Mouse (Mus musculus): ENCODE measurements around the gene Gabrp. TPM values are rescaled to one million over a fixed set of nuclear protein-coding genes. Genes with fewer than 3 reads are reported as not detected.

The Gabrp gene
- total and polyA plus RNA-seq, 3 experiments = 0.08 TPM; not detected in 2

GRCm38 (mm10) chr11:33536636-33537035, 42.1 kb downstream of the Gabrp start:
- H3K9ac ChIP-seq (ENCODE audit: insufficient read depth, low read depth) = no peak overlapping the region
- H3K36me3 ChIP-seq (replicated peaks in 1 of 2; ENCODE audit: control insufficient read depth in 1 of 2, insufficient read depth in 1 of 2, low read length in 1 of 2) = no peaks in the 10 kb centered on the region
- in situ Hi-C loops (cut with MboI; ENCODE audit: low pct_ligation_motif_present, low pct_unique_long_range_greater_than_20kb, low sequenced_read_pairs) (no loop called here), dilution Hi-C loops (cut with MboI; ENCODE audit: extremely low pct_ligation_motif_present, extremely low pct_unique_long_range_greater_than_20kb, low sequenced_read_pairs) (no loop called here)
- no peak overlapping the region for H3K4me2 ChIP-seq (ENCODE audit: insufficient read depth, low read depth, poor library complexity, severe bottlenecking)
- no peak overlapping the region for H3K27ac ChIP-seq (ENCODE audit: insufficient read depth, low read depth)
- no peaks in the 10 kb centered on the region for H3K4me1 ChIP-seq (ENCODE audit: control insufficient read depth in 1 of 2, insufficient read depth in 2 of 2)
- H3K79me2 ChIP-seq (replicated peaks; ENCODE audit: control insufficient read depth, extremely low read depth, insufficient read depth, poor library complexity, severe bottlenecking) = no peaks in the 10 kb centered on the region
- H3K27me3 ChIP-seq (replicated peaks) = no peaks in the 10 kb centered on the region
- DNase-seq (ENCODE audit: extremely low read depth) = no peak
- H3K4me3 ChIP-seq (replicated peaks in 1 of 3; ENCODE audit: low read depth in 2 of 3, low read length in 2 of 3, poor library complexity in 1 of 3) = no peak overlapping the region
- TF ChIP-seq SIN3A (IDR thresholded peaks at IDR 0.05; ENCODE audit: low read length) (no peak), MEF2A (IDR thresholded peaks at IDR 0.05; ENCODE audit: borderline replicate concordance, low read depth, low read length) (no peak), ZC3H11A (IDR thresholded peaks at IDR 0.05; ENCODE audit: low read depth, low read length) (no peak), KAT2A (IDR thresholded peaks at IDR 0.05; ENCODE audit: insufficient replicate concordance, low read length) (no peak), TCF12 (IDR thresholded peaks at IDR 0.05; ENCODE audit: low read depth, low read length) (no peak), MYC (IDR thresholded peaks at IDR 0.05; ENCODE audit: low read depth, low read length) (no peak)
- no peaks in the 10 kb centered on the region for H3K9me3 ChIP-seq (replicated peaks; ENCODE audit: low read length)

- no peak overlapping the region for H3K9ac ChIP-seq (ENCODE audit: insufficient read depth, low read depth)
- H3K9me3 ChIP-seq (replicated peaks; ENCODE audit: low read length) = no peaks in the 10 kb centered on the region
- no peaks in the 10 kb centered on the region for H3K4me1 ChIP-seq (ENCODE audit: control insufficient read depth in 1 of 2, insufficient read depth in 2 of 2)
- H3K4me2 ChIP-seq (ENCODE audit: insufficient read depth, low read depth, poor library complexity, severe bottlenecking) = no peak overlapping the region
- dilution Hi-C loops (cut with MboI; ENCODE audit: extremely low pct_ligation_motif_present, extremely low pct_unique_long_range_greater_than_20kb, low sequenced_read_pairs) (no loop called here), in situ Hi-C loops (cut with MboI; ENCODE audit: low pct_ligation_motif_present, low pct_unique_long_range_greater_than_20kb, low sequenced_read_pairs) (no loop called here)
- H3K4me3 ChIP-seq (replicated peaks in 1 of 3; ENCODE audit: low read depth in 2 of 3, low read length in 2 of 3, poor library complexity in 1 of 3) = no peak overlapping the region
- no peaks in the 10 kb centered on the region for H3K27me3 ChIP-seq (replicated peaks)
- TF ChIP-seq MXI1 (IDR thresholded peaks at IDR 0.05; ENCODE audit: low read depth, low read length) = no peak
- TF ChIP-seq MAZ (IDR thresholded peaks at IDR 0.05; ENCODE audit: low read depth, low read length) = no peak
- no peak for TF ChIP-seq CHD2 (IDR thresholded peaks at IDR 0.05; ENCODE audit: low read length)
- TF ChIP-seq ZMIZ1 (IDR thresholded peaks at IDR 0.05; ENCODE audit: low read depth, low read length) = no peak
- TF ChIP-seq MEF2A (IDR thresholded peaks at IDR 0.05; ENCODE audit: borderline replicate concordance, low read depth, low read length) = no peak
- TF ChIP-seq BHLHE40 (IDR thresholded peaks at IDR 0.05; ENCODE audit: low read depth, low read length) = no peak
- TF ChIP-seq JUN (IDR thresholded peaks at IDR 0.05; ENCODE audit: insufficient read depth, low read depth, low read length) = no peak
- TF ChIP-seq RCOR1 (conservative IDR thresholded peaks at IDR 0.05; ENCODE audit: low read depth, low read length) = no peak
- TF ChIP-seq GABPA (IDR thresholded peaks at IDR 0.05; ENCODE audit: insufficient replicate concordance, low read depth, low read length) = no peak
- no peak for TF ChIP-seq EP300 (IDR thresholded peaks at IDR 0.05; ENCODE audit: low read length)
- TF ChIP-seq POLR2AphosphoS2 (IDR thresholded peaks at IDR 0.05; ENCODE audit: low read depth, low read length) = no peak
- TF ChIP-seq UBTF (IDR thresholded peaks at IDR 0.05; ENCODE audit: low read depth, low read length) = no peak
- no peak for TF ChIP-seq MYC (IDR thresholded peaks at IDR 0.05; ENCODE audit: low read depth, low read length)
- no peak for TF ChIP-seq ZC3H11A (IDR thresholded peaks at IDR 0.05; ENCODE audit: low read depth, low read length)
- no peak for TF ChIP-seq CHD1 (IDR thresholded peaks at IDR 0.05; ENCODE audit: low read depth, low read length)
- TF ChIP-seq IRF4 (IDR thresholded peaks at IDR 0.05; ENCODE audit: low read depth, low read length) = no peak
- H3K27ac ChIP-seq (ENCODE audit: insufficient read depth, low read depth) = no peak overlapping the region
- no peaks in the 10 kb centered on the region for H3K36me3 ChIP-seq (replicated peaks in 1 of 2; ENCODE audit: control insufficient read depth in 1 of 2, insufficient read depth in 1 of 2, low read length in 1 of 2)
- DNase-seq (ENCODE audit: extremely low read depth) = no peak
- H3K79me2 ChIP-seq (replicated peaks; ENCODE audit: control insufficient read depth, extremely low read depth, insufficient read depth, poor library complexity, severe bottlenecking) = no peaks in the 10 kb centered on the region
Observed at GRCm38 (mm10) chr11:33534541-33534940, 44.2 kb downstream of the Gabrp start.
